In genomic region chr17:6115085-6115484, GRCm38 (mm10) we compare ENCODE assay signal across 24 mouse cellular contexts. TPM values are rescaled to one million over a fixed set of nuclear protein-coding genes. Genes with fewer than 3 reads are reported as not detected.
DNase-seq lines count a peak whose midpoint lies in the region; ATAC-seq and TF ChIP-seq lines count a peak whose summit lies in the region.
"Had no signal": no experiment of that assay in that cellular context is flagged by ENCODE, and none has a peak within 500 bp of the region (broad histone marks: within the 10 kb centered on the region; RNA-seq: fewer than 3 reads in every experiment).

No protein-coding gene starts in this region.

- no peak overlapping the region for H3K27ac ChIP-seq in liver, adult 2 months (replicated peaks; ENCODE audit: insufficient read depth, low read depth, low read length)
- H3K27ac ChIP-seq in liver, embryonic 11.5 days (ENCODE audit: low read depth, low read length), result no peak overlapping the region
- no peak overlapping the region for H3K27ac ChIP-seq in intestine, postnatal 0 days (ENCODE audit: low read depth, low read length)
- H3K27ac ChIP-seq: embryonic facial prominence, embryonic 10.5 days; embryonic facial prominence, embryonic 12.5 days; forebrain, embryonic 13.5 days; forebrain, embryonic 15.5 days had no signal

- 81% methylated on average over 9 of the region's 9 CpGs for WGBS in liver, adult 2 months
- WGBS in liver, embryonic 11.5 days, result 88% methylated on average over 9 of the region's 9 CpGs
- WGBS in intestine, postnatal 0 days, result 60% methylated on average over 9 of the region's 9 CpGs

- peaks cover 12% of the 10 kb centered on the region for H3K4me1 ChIP-seq in liver, adult 2 months (ENCODE audit: control insufficient read depth, insufficient read depth, low read length)
- no peaks in the 10 kb centered on the region for H3K4me1 ChIP-seq in liver, embryonic 11.5 days (replicated peaks; ENCODE audit: control insufficient read depth, insufficient read depth, low read length)
- H3K4me1 ChIP-seq in intestine, postnatal 0 days (replicated peaks; ENCODE audit: control insufficient read depth, insufficient read depth, low read length), result no peaks in the 10 kb centered on the region
- H3K4me1 ChIP-seq: embryonic facial prominence, embryonic 12.5 days; forebrain, embryonic 13.5 days had no signal

- no peak for TF ChIP-seq POLR2A in liver, adult 2 months (IDR thresholded peaks at IDR 0.05; ENCODE audit: extremely low read depth, insufficient read depth, low read length)

- no peaks in the 10 kb centered on the region for H3K9me3 ChIP-seq in liver, embryonic 11.5 days (ENCODE audit: control insufficient read depth, low read length)
- H3K9me3 ChIP-seq in intestine, postnatal 0 days (ENCODE audit: control insufficient read depth), result no peaks in the 10 kb centered on the region
- H3K9me3 ChIP-seq: embryonic facial prominence, embryonic 10.5 days; embryonic facial prominence, embryonic 12.5 days; forebrain, embryonic 13.5 days; forebrain, embryonic 15.5 days; G1E had no signal

- no peak overlapping the region for H3K9ac ChIP-seq in liver, adult 2 months (ENCODE audit: low read depth, low read length)
- no peak overlapping the region for H3K9ac ChIP-seq in liver, embryonic 11.5 days (ENCODE audit: low read depth, low read length)
- H3K9ac ChIP-seq in intestine, postnatal 0 days (ENCODE audit: low read depth, low read length), result no peak overlapping the region
- H3K9ac ChIP-seq: embryonic facial prominence, embryonic 12.5 days; forebrain, embryonic 13.5 days; forebrain, embryonic 15.5 days had no signal

- no peak overlapping the region for H3K4me2 ChIP-seq in liver, embryonic 11.5 days
- no peak overlapping the region for H3K4me2 ChIP-seq in intestine, postnatal 0 days (replicated peaks; ENCODE audit: low read depth)
- H3K4me2 ChIP-seq: embryonic facial prominence, embryonic 12.5 days; forebrain, embryonic 13.5 days; forebrain, embryonic 15.5 days had no signal

- no peak for ATAC-seq in liver, embryonic 11.5 days (replicated peaks; ENCODE audit: low FRiP score)
- peak; percentile 56; the same call in 1 of the 2 replicates for ATAC-seq in intestine, postnatal 0 days
- ATAC-seq: activated CD4-positive, CD25-positive, alpha-beta regulatory T cell, adult 4 months; CD4-positive, CD25-positive, alpha-beta regulatory T cell, adult 4 months; forebrain, embryonic 13.5 days; forebrain, embryonic 15.5 days; Patski had no signal

- H3K4me3 ChIP-seq in liver, adult 2 months (ENCODE audit: insufficient read depth, low read depth, low read length), result no peak overlapping the region
- no peak overlapping the region for H3K4me3 ChIP-seq in liver, embryonic 11.5 days (ENCODE audit: low read depth, low read length)
- H3K4me3 ChIP-seq in intestine, postnatal 0 days (ENCODE audit: low read depth, low read length), result no peak overlapping the region
- H3K4me3 ChIP-seq: embryonic facial prominence, embryonic 10.5 days; embryonic facial prominence, embryonic 12.5 days; forebrain, embryonic 13.5 days; forebrain, embryonic 15.5 days had no signal

- H3K79me2 ChIP-seq in liver, adult 2 months (ENCODE audit: control insufficient read depth, insufficient read depth, low read length), result peaks cover 12% of the 10 kb centered on the region

- TF ChIP-seq CTCF in liver, adult 2 months (IDR thresholded peaks at IDR 0.05; ENCODE audit: low read depth, low read length), result no peak
- TF ChIP-seq CTCF in intestine, postnatal 0 days (IDR thresholded peaks at IDR 0.05; ENCODE audit: low read depth), result no peak

- no peaks in the 10 kb centered on the region for H3K27me3 ChIP-seq in liver, adult 2 months (ENCODE audit: control insufficient read depth, insufficient read depth, low read length)
- H3K27me3 ChIP-seq in liver, embryonic 11.5 days (replicated peaks; ENCODE audit: control insufficient read depth, insufficient read depth, low read length), result no peaks in the 10 kb centered on the region
- no peaks in the 10 kb centered on the region for H3K27me3 ChIP-seq in intestine, postnatal 0 days (replicated peaks; ENCODE audit: control insufficient read depth, insufficient read depth, low read length)
- H3K27me3 ChIP-seq: CH12.LX; embryonic facial prominence, embryonic 12.5 days; forebrain, embryonic 13.5 days; forebrain, embryonic 15.5 days; Patski had no signal

- H3K36me3 ChIP-seq in liver, adult 2 months (ENCODE audit: control insufficient read depth, insufficient read depth, low read length), result no peaks in the 10 kb centered on the region
- no peaks in the 10 kb centered on the region for H3K36me3 ChIP-seq in liver, embryonic 11.5 days (ENCODE audit: control insufficient read depth, insufficient read depth, low read length)
- H3K36me3 ChIP-seq in intestine, postnatal 0 days (ENCODE audit: control insufficient read depth, insufficient read depth), result no peaks in the 10 kb centered on the region

- peak; percentile 20 for DNase-seq in cerebellum, adult 9-10 months
- DNase-seq in cerebellum, adult 11 months, result no peak
- DNase-seq in liver, adult 2 months (ENCODE audit: extremely low read depth, low read depth, low spot score), result peak; percentile 10
- DNase-seq in liver, embryonic 11.5 days (ENCODE audit: low spot score), result no peak
- DNase-seq in urinary bladder, postnatal 36 days (ENCODE audit: low spot score in 2 of 2), result no peak
- no peak for DNase-seq in ovary, postnatal 36 days (ENCODE audit: low spot score)
- DNase-seq: adrenal gland, adult 8-10 months; adrenal gland, postnatal 14 days; adrenal gland, postnatal 36 days; B cell, adult 2 months; cerebellum, adult 18-20 months; cerebellum, adult 8-10 months; cerebellum, postnatal 10 days; cerebellum, postnatal 25 days had no signal

RNA-seq across cellular contexts. Expression of gene Tulp4, which starts 8.8 kb away (rescaled TPM):
- 25.4 and 26.6 TPM in 2 replicates for total RNA-seq in liver, adult 2 months (2014; rRNA removed)
- 17.0 and 19.9 TPM in 2 replicates for polyA plus RNA-seq in liver, adult 2 months (2012; rRNA removed)
- 54.6 and 71.9 TPM in 2 replicates for polyA plus RNA-seq in liver, embryonic 11.5 days (2014; fragmentation: Nextera tagmentation; extraction: Ambion mirVana)
- polyA plus RNA-seq in intestine, postnatal 0 days (2015; fragmentation: Nextera tagmentation; extraction: Ambion mirVana), result 35.1 and 37.0 TPM in 2 replicates

RNA-seq across cellular contexts. Expression of gene Gtf2h5, which starts 35.5 kb away (rescaled TPM):
- total RNA-seq in liver, adult 2 months (2014; rRNA removed), result 12.8 and 18.3 TPM in 2 replicates
- 13.2 and 18.1 TPM in 2 replicates for polyA plus RNA-seq in liver, adult 2 months (2012; rRNA removed)
- 145 and 152 TPM in 2 replicates for polyA plus RNA-seq in liver, embryonic 11.5 days (2014; fragmentation: Nextera tagmentation; extraction: Ambion mirVana)
- polyA plus RNA-seq in intestine, postnatal 0 days (2015; fragmentation: Nextera tagmentation; extraction: Ambion mirVana), result 145 and 157 TPM in 2 replicates

RNA-seq across cellular contexts. Expression of gene Serac1, which starts 35.5 kb away (rescaled TPM):
- total RNA-seq in liver, adult 2 months (2014; rRNA removed), result 3.9 and 4.6 TPM in 2 replicates
- 1.3 and 2.0 TPM in 2 replicates for polyA plus RNA-seq in liver, adult 2 months (2012; rRNA removed)
- polyA plus RNA-seq in liver, embryonic 11.5 days (2014; fragmentation: Nextera tagmentation; extraction: Ambion mirVana), result 4.2 and 4.6 TPM in 2 replicates
- polyA plus RNA-seq in intestine, postnatal 0 days (2015; fragmentation: Nextera tagmentation; extraction: Ambion mirVana), result 2.5 and 2.7 TPM in 2 replicates

Comparison
In these comparisons a context has a peak if more than half of its experiments do, and no peak if none do; other contexts are left out.
1. DNase-seq: peak in cerebellum, adult 9-10 months (single experiment) and liver, adult 2 months (single experiment); none in cerebellum, adult 11 months (single experiment), liver, embryonic 11.5 days (single experiment), urinary bladder, postnatal 36 days (0 of 2) and ovary, postnatal 36 days (single experiment).